Mouse (Mus musculus): ENCODE measurements around the gene Gm3233. TPM values are rescaled to one million over a fixed set of nuclear protein-coding genes. Genes with fewer than 3 reads are reported as not detected.

Gene Gm3233
- polyA plus RNA-seq, 2 experiments: not detected

GRCm38 (mm10) chr10:77738929-77739328, 20.6 kb downstream of the Gm3233 start:
- 48% methylated on average over 4 of the region's 4 CpGs for WGBS (ENCODE audit: insufficient replicate concordance)
- Histone ChIP-seq H3K4me3 (ENCODE audit: insufficient read depth in 1 of 2, low read depth in 2 of 2, low read length in 2 of 2) (no peak overlapping the region), H3K4me2 (ENCODE audit: low read depth) (no peak overlapping the region)

GRCm38 (mm10) chr10:77735928-77736327, 23.6 kb downstream of the Gm3233 start:
- no peak for ATAC-seq (ENCODE audit: insufficient read depth)
- no peak for TF ChIP-seq EP300 (IDR thresholded peaks at IDR 0.05; ENCODE audit: low read depth)
- no peak for TF ChIP-seq CTCF (IDR thresholded peaks at IDR 0.05; ENCODE audit: low read depth)
- WGBS (ENCODE audit: insufficient replicate concordance): 66% methylated on average over 1 of the region's 1 CpGs
- H3K4me1 ChIP-seq (replicated peaks; ENCODE audit: control insufficient read depth in 2 of 2, insufficient read depth in 2 of 2, low read length in 1 of 2): no peaks in the 10 kb centered on the region
- H3K4me3 ChIP-seq (ENCODE audit: insufficient read depth in 1 of 2, low read depth in 2 of 2, low read length in 2 of 2): no peak overlapping the region
- no peaks in the 10 kb centered on the region for H3K27me3 ChIP-seq (ENCODE audit: control insufficient read depth, insufficient read depth, low read length)
- H3K36me3 ChIP-seq (replicated peaks; ENCODE audit: control insufficient read depth, insufficient read depth, low read depth): no peaks in the 10 kb centered on the region
- H3K9me3 ChIP-seq (ENCODE audit: control insufficient read depth, low read length): no peaks in the 10 kb centered on the region
- no peak for DNase-seq (ENCODE audit: low read depth in 3 of 3, low spot score in 3 of 3)
- no peak overlapping the region for H3K27ac ChIP-seq
- no peak overlapping the region for H3K9ac ChIP-seq (replicated peaks)
- no peak overlapping the region for H3K4me2 ChIP-seq (ENCODE audit: low read depth)

More at GRCm38 (mm10) chr10:77738929-77739328, 20.6 kb downstream of the Gm3233 start:
- Histone ChIP-seq H3K9ac (replicated peaks) (no peak overlapping the region), H3K27me3 (ENCODE audit: control insufficient read depth, insufficient read depth, low read length) (no peaks in the 10 kb centered on the region), H3K36me3 (replicated peaks; ENCODE audit: control insufficient read depth, insufficient read depth, low read depth) (no peaks in the 10 kb centered on the region), H3K27ac (no peak overlapping the region), H3K9me3 (ENCODE audit: control insufficient read depth, low read length) (no peaks in the 10 kb centered on the region), H3K4me1 (replicated peaks; ENCODE audit: control insufficient read depth in 2 of 2, insufficient read depth in 2 of 2, low read length in 1 of 2) (no peaks in the 10 kb centered on the region)
- TF ChIP-seq CTCF (IDR thresholded peaks at IDR 0.05; ENCODE audit: low read depth) (no peak), EP300 (IDR thresholded peaks at IDR 0.05; ENCODE audit: low read depth) (no peak)
- no peak for DNase-seq (ENCODE audit: low read depth in 3 of 3, low spot score in 3 of 3)
- ATAC-seq (ENCODE audit: insufficient read depth): no peak

- DNase-seq (ENCODE audit: low read depth in 3 of 3, low spot score in 3 of 3): no peak
- H3K4me1 ChIP-seq (replicated peaks; ENCODE audit: control insufficient read depth in 2 of 2, insufficient read depth in 2 of 2, low read length in 1 of 2): no peaks in the 10 kb centered on the region
- no peak for ATAC-seq (ENCODE audit: insufficient read depth)
- H3K4me3 ChIP-seq (ENCODE audit: insufficient read depth in 1 of 2, low read depth in 2 of 2, low read length in 2 of 2): no peak overlapping the region
- no peaks in the 10 kb centered on the region for H3K9me3 ChIP-seq (ENCODE audit: control insufficient read depth, low read length)
- no peaks in the 10 kb centered on the region for H3K27me3 ChIP-seq (ENCODE audit: control insufficient read depth, insufficient read depth, low read length)
- H3K27ac ChIP-seq: no peak overlapping the region
- no peak overlapping the region for H3K9ac ChIP-seq (replicated peaks)
- no peaks in the 10 kb centered on the region for H3K36me3 ChIP-seq (replicated peaks; ENCODE audit: control insufficient read depth, insufficient read depth, low read depth)
- no peak overlapping the region for H3K4me2 ChIP-seq (ENCODE audit: low read depth)
- peak; percentile 81 for TF ChIP-seq CTCF (IDR thresholded peaks at IDR 0.05; ENCODE audit: low read depth)
- TF ChIP-seq EP300 (IDR thresholded peaks at IDR 0.05; ENCODE audit: low read depth): no peak
- WGBS (ENCODE audit: insufficient replicate concordance): 36% methylated on average over 4 of the region's 4 CpGs
Measured at GRCm38 (mm10) chr10:77729241-77729640, 30.2 kb downstream of the Gm3233 start.

GRCm38 (mm10) chr10:77728280-77728679, 31.2 kb downstream of the Gm3233 start:
- ATAC-seq (ENCODE audit: insufficient read depth): no peak
- DNase-seq (ENCODE audit: low read depth in 3 of 3, low spot score in 3 of 3): no peak
- Histone ChIP-seq H3K4me1 (replicated peaks; ENCODE audit: control insufficient read depth in 2 of 2, insufficient read depth in 2 of 2, low read length in 1 of 2) (no peaks in the 10 kb centered on the region), H3K9ac (replicated peaks) (no peak overlapping the region), H3K4me3 (ENCODE audit: insufficient read depth in 1 of 2, low read depth in 2 of 2, low read length in 2 of 2) (no peak overlapping the region), H3K27me3 (ENCODE audit: control insufficient read depth, insufficient read depth, low read length) (no peaks in the 10 kb centered on the region), H3K27ac (no peak overlapping the region), H3K9me3 (ENCODE audit: control insufficient read depth, low read length) (no peaks in the 10 kb centered on the region), H3K36me3 (replicated peaks; ENCODE audit: control insufficient read depth, insufficient read depth, low read depth) (no peaks in the 10 kb centered on the region), H3K4me2 (ENCODE audit: low read depth) (no peak overlapping the region)
- TF ChIP-seq EP300 (IDR thresholded peaks at IDR 0.05; ENCODE audit: low read depth) (no peak), CTCF (IDR thresholded peaks at IDR 0.05; ENCODE audit: low read depth) (no peak)
- WGBS (ENCODE audit: insufficient replicate concordance): 41% methylated on average over 4 of the region's 4 CpGs

- no peak for ATAC-seq (ENCODE audit: insufficient read depth)
- no peak within 1 kb of the TSS for H3K9ac ChIP-seq (replicated peaks)
- no peak within 1 kb of the TSS for H3K27ac ChIP-seq
- no peaks in the 10 kb centered on the region for H3K4me1 ChIP-seq (replicated peaks; ENCODE audit: control insufficient read depth in 2 of 2, insufficient read depth in 2 of 2, low read length in 1 of 2)
- H3K27me3 ChIP-seq (ENCODE audit: control insufficient read depth, insufficient read depth, low read length): no peaks in the 10 kb centered on the region
- H3K4me3 ChIP-seq (ENCODE audit: insufficient read depth in 1 of 2, low read depth in 2 of 2, low read length in 2 of 2): no peak within 1 kb of the TSS
- no peaks in the 10 kb centered on the region for H3K9me3 ChIP-seq (ENCODE audit: control insufficient read depth, low read length)
- no peak within 1 kb of the TSS for H3K4me2 ChIP-seq (ENCODE audit: low read depth)
- no peak for DNase-seq (ENCODE audit: low read depth in 3 of 3, low spot score in 3 of 3)
- no peaks in the 10 kb centered on the region for H3K36me3 ChIP-seq (replicated peaks; ENCODE audit: control insufficient read depth, insufficient read depth, low read depth)
- TF ChIP-seq CTCF (IDR thresholded peaks at IDR 0.05; ENCODE audit: low read depth) (no peak), EP300 (IDR thresholded peaks at IDR 0.05; ENCODE audit: low read depth) (no peak)
- 14% methylated on average over 3 of the region's 3 CpGs for WGBS (ENCODE audit: insufficient replicate concordance)
Measured at GRCm38 (mm10) chr10:77726186-77726585, 33.3 kb downstream of the Gm3233 start, which contains the start of gene Gm10100. TSS of gene Gm10100 (plus strand) at chr10:77726486.

All from liver, embryonic 14.5 days (tissue).